Mouse (Mus musculus) limb, embryonic 11.5 days (tissue): ENCODE data around the gene Phxr2. TPM values are rescaled to one million over a fixed set of nuclear protein-coding genes. Genes with fewer than 3 reads are reported as not detected.

Experiments used
- ATAC-seq: fragments of 200-750 bp; cut with Nextera tagmentation; 2 replicates; pipeline ENCODE4 v1.8.0; 2017; ENCODE audit warnings: low read depth; ENCODE audit not compliant: insufficient number of reproducible peaks, low FRiP score, low TSS enrichment
- DNase-seq: peaks from one replicate; pipeline ENCODE4 v3.0.0-alpha.2; 2015; ENCODE audit warnings: low spot score
- H3K27ac ChIP-seq: fragments of 300-500 bp; sonication (generic); replicated peaks from 2 replicates; pipeline ENCODE4 v1.5.1; 2014; ENCODE audit warnings: low read depth, mild to moderate bottlenecking, low read length
- H3K27me3 ChIP-seq: fragments of 300-500 bp; sonication (generic); 2 replicates; pipeline ENCODE4 v1.6.1; 2014; ENCODE audit warnings: mild to moderate bottlenecking, low read length, mixed read lengths; ENCODE audit not compliant: control insufficient read depth, insufficient read depth
- H3K36me3 ChIP-seq: fragments of 300-500 bp; sonication (generic); 2 replicates; pipeline ENCODE4 v1.6.1; 2014; ENCODE audit warnings: mild to moderate bottlenecking, low read length, moderate library complexity, mixed read lengths; ENCODE audit not compliant: control insufficient read depth, insufficient read depth
- H3K4me1 ChIP-seq: fragments of 300-500 bp; sonication (generic); 2 replicates; pipeline ENCODE4 v1.6.1; 2014; ENCODE audit warnings: low read length, mixed read lengths; ENCODE audit not compliant: control insufficient read depth, insufficient read depth
- H3K4me2 ChIP-seq: fragments of 300-500 bp; sonication (generic); 2 replicates; pipeline ENCODE4 v1.6.1; 2014; ENCODE audit warnings: low read depth, mild to moderate bottlenecking, moderate library complexity; ENCODE audit not compliant: severe bottlenecking
- H3K4me3 ChIP-seq: fragments of 300-500 bp; sonication (generic); 2 replicates; pipeline ENCODE4 v1.5.1; 2014; ENCODE audit warnings: low read depth, low read length
- H3K9ac ChIP-seq: fragments of 300-500 bp; sonication (generic); 2 replicates; pipeline ENCODE4 v1.6.1; 2014; ENCODE audit warnings: mild to moderate bottlenecking, low read length
- H3K9me3 ChIP-seq: fragments of 300-500 bp; sonication (generic); 2 replicates; pipeline ENCODE4 v1.6.1; 2016; ENCODE audit warnings: low read length; ENCODE audit not compliant: control insufficient read depth
- WGBS: fragments of 180-500 bp; shearing (Covaris S2); extraction: QIAGEN DNeasy Blood & Tissue Kit; methylation state at CpG from one replicate; pipeline ENCODE4 v1.1.7; 2014; 5-methylcytosine and 5-hydroxymethylcytosine counted together
- polyA plus RNA-seq: library from polyadenylated mRNA; unstranded; fragments of >200 nt; fragmentation: Nextera tagmentation; extraction: Ambion mirVana; gene quantifications from 2 replicates; pipeline ENCODE4 v1.2.1, GENCODE M21; 2014

The Phxr2 gene
- polyA plus RNA-seq, 1 experiment from 2014 or later: not detected

- H3K4me3 ChIP-seq: no peak overlapping the region
- no peaks in the 10 kb centered on the region for H3K36me3 ChIP-seq
- DNase-seq (no peak), ATAC-seq (no peak)
- no peak overlapping the region for H3K9ac ChIP-seq
- H3K27me3 ChIP-seq: no peaks in the 10 kb centered on the region
- 69% methylated on average over 11 of the region's 11 CpGs for WGBS
- peaks cover 5% of the 10 kb centered on the region for H3K4me1 ChIP-seq
- no peak overlapping the region for H3K4me2 ChIP-seq
- H3K27ac ChIP-seq: no peak overlapping the region
- no peaks in the 10 kb centered on the region for H3K9me3 ChIP-seq
These were observed 1.7 kb upstream of the Phxr2 start for GRCm38 (mm10) chr10:99127691-99128261.

DNA sequence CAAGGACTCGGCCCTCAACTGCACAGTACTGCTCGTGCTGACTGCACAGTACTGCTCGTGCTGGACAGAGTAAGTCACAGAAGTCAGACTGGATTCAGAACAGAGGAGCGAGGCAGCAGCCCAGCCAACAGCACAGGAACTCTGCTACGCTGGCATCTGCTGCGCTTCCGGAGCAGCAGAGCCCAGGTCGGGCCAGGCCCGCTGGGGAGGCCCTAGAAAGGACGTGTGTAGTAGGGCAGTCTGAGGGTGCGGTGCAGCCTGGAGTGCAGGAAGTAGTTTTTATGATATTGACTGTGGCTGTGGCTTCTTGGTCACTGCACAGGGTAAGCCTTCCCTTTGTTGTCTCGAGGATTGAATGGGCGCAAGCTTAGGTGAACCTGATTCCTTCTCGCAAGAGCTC lies 829 bp upstream of the Phxr2 start:
- ATAC-seq (no peak), DNase-seq (no peak)
- Histone ChIP-seq H3K27ac (no peak overlapping the region), H3K4me3 (no peak overlapping the region), H3K9me3 (no peaks in the 10 kb centered on the region), H3K36me3 (no peaks in the 10 kb centered on the region), H3K4me1 (peaks cover 5% of the 10 kb centered on the region), H3K27me3 (no peaks in the 10 kb centered on the region), H3K9ac (no peak overlapping the region), H3K4me2 (no peak overlapping the region)
- 89% methylated on average over 14 of the region's 14 CpGs for WGBS

DNA sequence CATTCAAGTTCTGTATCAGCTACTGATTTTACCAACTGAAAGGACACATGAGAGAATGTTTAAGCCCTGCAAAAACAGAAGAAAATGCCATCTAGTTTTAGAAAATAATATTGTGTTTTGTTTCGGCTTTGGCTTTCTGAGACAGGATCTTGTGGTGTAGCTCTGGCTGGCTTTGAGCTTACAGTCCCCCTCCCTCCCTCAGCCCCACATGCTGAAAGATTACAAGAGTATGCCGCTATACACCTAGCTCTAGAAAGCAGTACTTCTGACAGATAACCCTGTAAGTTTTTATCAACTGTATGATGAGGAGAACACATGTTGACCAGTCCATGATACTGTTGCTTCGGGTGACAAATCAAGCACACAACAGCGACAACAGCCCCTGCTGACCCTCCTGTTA lies 6.7 kb downstream of the Phxr2 start:
- H3K4me3 ChIP-seq: no peak overlapping the region
- no peak for ATAC-seq

GRCm38 (mm10) chr10:99118697-99119096 lies 7.4 kb downstream of the Phxr2 start:
- H3K36me3 ChIP-seq: no peaks in the 10 kb centered on the region
- H3K4me2 ChIP-seq: no peak overlapping the region
- WGBS: 21% methylated on average over 6 of the region's 6 CpGs
- H3K4me1 ChIP-seq: peaks cover 10% of the 10 kb centered on the region
- H3K9me3 ChIP-seq: no peaks in the 10 kb centered on the region
- peak; percentile 63; the same call in 1 of the 2 replicates for ATAC-seq
- H3K27ac ChIP-seq: no peak overlapping the region
- no peak overlapping the region for H3K9ac ChIP-seq
- H3K27me3 ChIP-seq: no peaks in the 10 kb centered on the region
- no peak overlapping the region for H3K4me3 ChIP-seq
- DNase-seq: peak; percentile 67

More for the DNA sequence above, 6.7 kb downstream of the Phxr2 start:
- 84% methylated on average over 4 of the region's 4 CpGs for WGBS
- H3K4me1 ChIP-seq: peaks cover 10% of the 10 kb centered on the region
- H3K27me3 ChIP-seq: no peaks in the 10 kb centered on the region
- H3K36me3 ChIP-seq: no peaks in the 10 kb centered on the region
- H3K4me2 ChIP-seq: no peak overlapping the region
- DNase-seq: no peak
- no peak overlapping the region for H3K9ac ChIP-seq
- no peaks in the 10 kb centered on the region for H3K9me3 ChIP-seq
- H3K27ac ChIP-seq: no peak overlapping the region; the same call in 1 of the 2 replicates

GRCm38 (mm10) chr10:99117876-99118275 lies 8.2 kb downstream of the Phxr2 start:
- H3K27me3 ChIP-seq: no peaks in the 10 kb centered on the region
- H3K9ac ChIP-seq: no peak overlapping the region
- 71% methylated on average over 10 of the region's 10 CpGs for WGBS
- H3K36me3 ChIP-seq: no peaks in the 10 kb centered on the region
- ATAC-seq (no peak), DNase-seq (no peak)
- no peak overlapping the region for H3K4me2 ChIP-seq
- H3K4me1 ChIP-seq: peaks cover 10% of the 10 kb centered on the region
- H3K27ac ChIP-seq: no peak overlapping the region
- no peak overlapping the region for H3K4me3 ChIP-seq
- no peaks in the 10 kb centered on the region for H3K9me3 ChIP-seq

GRCm38 (mm10) chr10:99116650-99117615 lies 9.2 kb downstream of the Phxr2 start:
- peak; percentile 19 for DNase-seq
- Histone ChIP-seq H3K36me3 (no peaks in the 10 kb centered on the region), H3K4me1 (peaks cover 10% of the 10 kb centered on the region), H3K4me2 (no peak overlapping the region), H3K4me3 (no peak overlapping the region), H3K27me3 (no peaks in the 10 kb centered on the region), H3K9ac (no peak overlapping the region), H3K9me3 (no peaks in the 10 kb centered on the region), H3K27ac (no peak overlapping the region)
- WGBS: 79% methylated on average over 16 of the region's 16 CpGs
- ATAC-seq: no peak

GRCm38 (mm10) chr10:99116237-99116632 lies 9.9 kb downstream of the Phxr2 start:
- Histone ChIP-seq H3K4me3 (no peak overlapping the region), H3K9me3 (no peaks in the 10 kb centered on the region), H3K27ac (no peak overlapping the region), H3K9ac (no peak overlapping the region), H3K27me3 (no peaks in the 10 kb centered on the region), H3K4me1 (peaks cover 10% of the 10 kb centered on the region), H3K4me2 (peak overlapping the region; percentile 8), H3K36me3 (no peaks in the 10 kb centered on the region)
- 34% methylated on average over 8 of the region's 8 CpGs for WGBS
- ATAC-seq: no peak
- DNase-seq: peak; percentile 34

GRCm38 (mm10) chr10:99115471-99116236 lies 10.5 kb downstream of the Phxr2 start:
- ATAC-seq (no peak; the same call in 1 of the 2 replicates), DNase-seq (peak; percentile 34)
- H3K9ac ChIP-seq: no peak overlapping the region
- H3K27ac ChIP-seq: no peak overlapping the region
- no peak overlapping the region for H3K4me3 ChIP-seq
- H3K27me3 ChIP-seq: no peaks in the 10 kb centered on the region
- 17% methylated on average over 18 of the region's 18 CpGs for WGBS
- no peaks in the 10 kb centered on the region for H3K9me3 ChIP-seq
- H3K4me2 ChIP-seq: peak overlapping the region; percentile 8
- no peaks in the 10 kb centered on the region for H3K36me3 ChIP-seq
- H3K4me1 ChIP-seq: peaks cover 10% of the 10 kb centered on the region
